Mouse (Mus musculus): ENCODE results near the gene Adtrp. TPM values are rescaled to one million over a fixed set of nuclear protein-coding genes. Genes with fewer than 3 reads are reported as not detected.

Adtrp gene
- polyA plus RNA-seq, 1 experiment from 2014 or later = 0.45 TPM

- no peak overlapping the region for H3K27ac ChIP-seq (replicated peaks; ENCODE audit: low read depth, low read length)
- H3K27me3 ChIP-seq (ENCODE audit: control insufficient read depth, insufficient read depth, low read length) = no peaks in the 10 kb centered on the region
- H3K4me1 ChIP-seq (ENCODE audit: control insufficient read depth, insufficient read depth, low read length) = no peaks in the 10 kb centered on the region
- H3K4me3 ChIP-seq (ENCODE audit: low read depth, low read length) = no peak overlapping the region
- 76% methylated on average over 4 of the region's 4 CpGs for WGBS
- no peaks in the 10 kb centered on the region for H3K36me3 ChIP-seq (replicated peaks; ENCODE audit: control insufficient read depth, insufficient read depth, low read depth, low read length)
- H3K4me2 ChIP-seq (ENCODE audit: low read depth, low read length) = no peak overlapping the region
- ATAC-seq (replicated peaks; ENCODE audit: insufficient number of reproducible peaks, low FRiP score, low TSS enrichment, low read depth) (no peak), DNase-seq (ENCODE audit: low spot score) (no peak)
- no peak overlapping the region for H3K9ac ChIP-seq (replicated peaks; ENCODE audit: low read length)
- no peaks in the 10 kb centered on the region for H3K9me3 ChIP-seq (replicated peaks; ENCODE audit: control insufficient read depth, low read length)
These were observed 39.7 kb downstream of the Adtrp start for GRCm38 (mm10) chr13:41807815-41808214.

GRCm38 (mm10) chr13:41807300-41807699 lies 40.2 kb downstream of the Adtrp start:
- H3K4me2 ChIP-seq (ENCODE audit: low read depth, low read length) = no peak overlapping the region
- no peaks in the 10 kb centered on the region for H3K4me1 ChIP-seq (ENCODE audit: control insufficient read depth, insufficient read depth, low read length)
- no peak for DNase-seq (ENCODE audit: low spot score)
- H3K9ac ChIP-seq (replicated peaks; ENCODE audit: low read length) = no peak overlapping the region
- 66% methylated on average over 4 of the region's 4 CpGs for WGBS
- H3K27me3 ChIP-seq (ENCODE audit: control insufficient read depth, insufficient read depth, low read length) = no peaks in the 10 kb centered on the region
- no peaks in the 10 kb centered on the region for H3K9me3 ChIP-seq (replicated peaks; ENCODE audit: control insufficient read depth, low read length)
- no peak for ATAC-seq (replicated peaks; ENCODE audit: insufficient number of reproducible peaks, low FRiP score, low TSS enrichment, low read depth)
- no peak overlapping the region for H3K27ac ChIP-seq (replicated peaks; ENCODE audit: low read depth, low read length)
- no peaks in the 10 kb centered on the region for H3K36me3 ChIP-seq (replicated peaks; ENCODE audit: control insufficient read depth, insufficient read depth, low read depth, low read length)
- H3K4me3 ChIP-seq (ENCODE audit: low read depth, low read length) = no peak overlapping the region

- no peak overlapping the region for H3K4me2 ChIP-seq (ENCODE audit: low read depth, low read length)
- no peak overlapping the region for H3K27ac ChIP-seq (replicated peaks; ENCODE audit: low read depth, low read length)
- H3K27me3 ChIP-seq (ENCODE audit: control insufficient read depth, insufficient read depth, low read length) = no peaks in the 10 kb centered on the region
- no peak overlapping the region for H3K9ac ChIP-seq (replicated peaks; ENCODE audit: low read length)
- no peak for ATAC-seq (replicated peaks; ENCODE audit: insufficient number of reproducible peaks, low FRiP score, low TSS enrichment, low read depth)
- H3K4me1 ChIP-seq (ENCODE audit: control insufficient read depth, insufficient read depth, low read length) = no peaks in the 10 kb centered on the region; the same call in 1 of the 2 replicates
- H3K4me3 ChIP-seq (ENCODE audit: low read depth, low read length) = no peak overlapping the region
- DNase-seq (ENCODE audit: low spot score) = no peak
- 90% methylated on average over 7 of the region's 7 CpGs for WGBS
- no peaks in the 10 kb centered on the region for H3K9me3 ChIP-seq (replicated peaks; ENCODE audit: control insufficient read depth, low read length)
- no peaks in the 10 kb centered on the region for H3K36me3 ChIP-seq (replicated peaks; ENCODE audit: control insufficient read depth, insufficient read depth, low read depth, low read length)
These were observed 42.2 kb downstream of the Adtrp start for GRCm38 (mm10) chr13:41805138-41805820.

GRCm38 (mm10) chr13:41803656-41804265 lies 43.7 kb downstream of the Adtrp start:
- WGBS = 77% methylated on average over 8 of the region's 8 CpGs
- no peak for ATAC-seq (replicated peaks; ENCODE audit: insufficient number of reproducible peaks, low FRiP score, low TSS enrichment, low read depth)
- H3K9me3 ChIP-seq (replicated peaks; ENCODE audit: control insufficient read depth, low read length) = no peaks in the 10 kb centered on the region

GRCm38 (mm10) chr13:41801177-41801636 lies 46.3 kb downstream of the Adtrp start:
- Histone ChIP-seq H3K36me3 (replicated peaks; ENCODE audit: control insufficient read depth, insufficient read depth, low read depth, low read length) (no peaks in the 10 kb centered on the region), H3K27ac (replicated peaks; ENCODE audit: low read depth, low read length) (no peak overlapping the region), H3K9me3 (replicated peaks; ENCODE audit: control insufficient read depth, low read length) (no peaks in the 10 kb centered on the region), H3K4me3 (ENCODE audit: low read depth, low read length) (no peak overlapping the region), H3K4me1 (ENCODE audit: control insufficient read depth, insufficient read depth, low read length) (no peaks in the 10 kb centered on the region; the same call in 1 of the 2 replicates), H3K9ac (replicated peaks; ENCODE audit: low read length) (no peak overlapping the region), H3K27me3 (ENCODE audit: control insufficient read depth, insufficient read depth, low read length) (no peaks in the 10 kb centered on the region), H3K4me2 (ENCODE audit: low read depth, low read length) (peak overlapping the region; percentile 8)
- peak; percentile 79 for DNase-seq (ENCODE audit: low spot score)
- peak; percentile 82 for ATAC-seq (replicated peaks; ENCODE audit: insufficient number of reproducible peaks, low FRiP score, low TSS enrichment, low read depth)
- WGBS = 4% methylated on average over 8 of the region's 8 CpGs

More at GRCm38 (mm10) chr13:41803656-41804265, 43.7 kb downstream of the Adtrp start:
- Histone ChIP-seq H3K4me3 (ENCODE audit: low read depth, low read length) (no peak overlapping the region), H3K27me3 (ENCODE audit: control insufficient read depth, insufficient read depth, low read length) (no peaks in the 10 kb centered on the region), H3K4me2 (ENCODE audit: low read depth, low read length) (no peak overlapping the region), H3K9ac (replicated peaks; ENCODE audit: low read length) (no peak overlapping the region), H3K4me1 (ENCODE audit: control insufficient read depth, insufficient read depth, low read length) (no peaks in the 10 kb centered on the region; the same call in 1 of the 2 replicates), H3K36me3 (replicated peaks; ENCODE audit: control insufficient read depth, insufficient read depth, low read depth, low read length) (no peaks in the 10 kb centered on the region), H3K27ac (replicated peaks; ENCODE audit: low read depth, low read length) (no peak overlapping the region)
- DNase-seq (ENCODE audit: low spot score) = no peak

- Histone ChIP-seq H3K9me3 (replicated peaks; ENCODE audit: control insufficient read depth, low read length) (no peaks in the 10 kb centered on the region), H3K4me2 (ENCODE audit: low read depth, low read length) (no peak overlapping the region), H3K36me3 (replicated peaks; ENCODE audit: control insufficient read depth, insufficient read depth, low read depth, low read length) (no peaks in the 10 kb centered on the region), H3K27ac (replicated peaks; ENCODE audit: low read depth, low read length) (no peak overlapping the region), H3K27me3 (ENCODE audit: control insufficient read depth, insufficient read depth, low read length) (no peaks in the 10 kb centered on the region), H3K4me1 (ENCODE audit: control insufficient read depth, insufficient read depth, low read length) (no peaks in the 10 kb centered on the region), H3K4me3 (ENCODE audit: low read depth, low read length) (no peak overlapping the region), H3K9ac (replicated peaks; ENCODE audit: low read length) (no peak overlapping the region)
- ATAC-seq (replicated peaks; ENCODE audit: insufficient number of reproducible peaks, low FRiP score, low TSS enrichment, low read depth) (no peak), DNase-seq (ENCODE audit: low spot score) (no peak)
- WGBS = 83% methylated on average over 6 of the region's 6 CpGs
These were observed 54.6 kb downstream of the Adtrp start for GRCm38 (mm10) chr13:41792849-41793248.

GRCm38 (mm10) chr13:41787863-41788536 lies 59.5 kb downstream of the Adtrp start:
- 78% methylated on average over 2 of the region's 2 CpGs for WGBS
- no peaks in the 10 kb centered on the region for H3K9me3 ChIP-seq (replicated peaks; ENCODE audit: control insufficient read depth, low read length)
- H3K4me2 ChIP-seq (ENCODE audit: low read depth, low read length) = no peak overlapping the region
- no peaks in the 10 kb centered on the region for H3K4me1 ChIP-seq (ENCODE audit: control insufficient read depth, insufficient read depth, low read length)
- no peak overlapping the region for H3K9ac ChIP-seq (replicated peaks; ENCODE audit: low read length)
- no peak overlapping the region for H3K27ac ChIP-seq (replicated peaks; ENCODE audit: low read depth, low read length)
- H3K36me3 ChIP-seq (replicated peaks; ENCODE audit: control insufficient read depth, insufficient read depth, low read depth, low read length) = no peaks in the 10 kb centered on the region
- no peak overlapping the region for H3K4me3 ChIP-seq (ENCODE audit: low read depth, low read length)
- no peaks in the 10 kb centered on the region for H3K27me3 ChIP-seq (ENCODE audit: control insufficient read depth, insufficient read depth, low read length)
- DNase-seq (ENCODE audit: low spot score) (no peak), ATAC-seq (replicated peaks; ENCODE audit: insufficient number of reproducible peaks, low FRiP score, low TSS enrichment, low read depth) (no peak)

- H3K27ac ChIP-seq (replicated peaks; ENCODE audit: low read depth, low read length) = no peak overlapping the region
- H3K36me3 ChIP-seq (replicated peaks; ENCODE audit: control insufficient read depth, insufficient read depth, low read depth, low read length) = no peaks in the 10 kb centered on the region
- no peak overlapping the region for H3K4me3 ChIP-seq (ENCODE audit: low read depth, low read length)
- H3K27me3 ChIP-seq (ENCODE audit: control insufficient read depth, insufficient read depth, low read length) = no peaks in the 10 kb centered on the region
- DNase-seq (ENCODE audit: low spot score) (no peak), ATAC-seq (replicated peaks; ENCODE audit: insufficient number of reproducible peaks, low FRiP score, low TSS enrichment, low read depth) (no peak)
- H3K4me2 ChIP-seq (ENCODE audit: low read depth, low read length) = no peak overlapping the region
- H3K4me1 ChIP-seq (ENCODE audit: control insufficient read depth, insufficient read depth, low read length) = no peaks in the 10 kb centered on the region
- no peaks in the 10 kb centered on the region for H3K9me3 ChIP-seq (replicated peaks; ENCODE audit: control insufficient read depth, low read length)
- H3K9ac ChIP-seq (replicated peaks; ENCODE audit: low read length) = no peak overlapping the region
- 88% methylated on average over 3 of the region's 3 CpGs for WGBS
These were observed 60.8 kb downstream of the Adtrp start for GRCm38 (mm10) chr13:41786640-41787039.
